Mouse (Mus musculus) yolk sac, embryonic 10.5 days (tissue): ENCODE results near the gene Slc24a1.
"Not testable (repeated sequence)": the region's sequence is repeated elsewhere in the genome, so short reads cannot be mapped to it uniquely, and the experiment has no call there.

Experiments used
- DNase-seq: peaks from one replicate; pipeline ENCODE4 v3.0.0-alpha.2; 2017; ENCODE audit warnings: low spot score

Gene Slc24a1

DNA sequence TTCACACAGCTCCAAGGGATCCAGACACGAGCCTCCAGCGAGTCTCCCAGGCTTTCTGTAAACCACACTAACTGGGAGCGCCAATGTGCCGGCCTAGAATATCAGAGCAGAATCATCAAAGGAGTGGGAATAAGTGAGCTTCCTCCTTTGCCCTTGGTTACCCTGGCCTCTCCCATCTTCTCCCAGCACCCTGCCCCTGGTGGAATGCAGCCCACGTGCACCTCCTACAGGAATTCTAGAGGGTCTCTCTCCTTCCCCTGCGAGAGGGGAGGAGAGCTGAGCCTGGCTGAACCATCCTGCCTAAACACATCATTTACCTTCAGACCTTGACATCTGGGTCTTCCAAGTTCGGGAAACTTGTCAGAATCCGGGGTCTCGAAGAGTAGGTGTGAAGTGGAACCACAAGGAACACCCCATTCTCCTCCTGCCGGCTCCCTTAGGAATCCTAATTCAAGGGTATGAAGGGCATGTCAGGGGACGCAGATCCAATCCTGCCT is at the start of gene Slc24a1:
TSS of gene Slc24a1 (minus strand) at position 447 of the 497 bp plus-strand sequence.
- no peak for DNase-seq

DNA sequence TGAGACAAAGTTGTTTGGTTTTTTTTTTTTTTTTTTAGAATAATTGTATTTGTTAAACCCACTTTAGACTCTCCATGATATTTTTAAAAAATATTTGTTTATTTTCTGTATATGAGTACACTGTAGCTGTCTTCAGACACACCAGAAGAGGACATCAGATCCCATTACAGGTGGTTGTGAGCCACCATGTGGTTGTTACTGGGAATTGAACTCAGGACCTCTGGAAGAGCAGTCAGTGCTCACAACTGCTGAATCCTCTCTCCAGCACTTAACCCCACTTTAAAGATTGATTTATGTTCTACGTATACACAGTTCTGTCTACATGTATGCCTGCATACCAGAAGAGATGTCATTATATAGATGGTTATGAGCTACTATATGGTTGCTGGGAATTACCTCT is 44.1 kb upstream of the Slc24a1 start:
- DNase-seq: not testable (repeated sequence)

DNA sequence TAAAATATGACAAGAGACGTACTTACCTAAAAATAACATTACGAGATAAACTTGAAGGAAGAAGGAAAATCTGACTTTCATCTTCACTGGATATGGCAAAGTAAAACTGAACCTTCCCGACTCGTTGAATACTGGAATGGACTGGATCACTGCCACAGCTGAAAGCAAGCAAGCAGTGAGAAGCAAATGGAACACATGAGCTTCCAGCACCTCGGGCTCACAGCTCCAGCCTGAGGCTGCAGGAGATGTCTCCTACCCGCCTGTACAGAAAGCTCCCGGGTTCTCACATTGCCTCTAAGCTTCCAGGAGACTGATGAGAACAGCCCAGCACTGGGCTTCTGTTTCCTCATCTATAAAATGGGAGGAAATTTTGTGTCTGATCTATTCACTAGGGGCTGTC is 38.9 kb upstream of the Slc24a1 start:
- no peak for DNase-seq

DNA sequence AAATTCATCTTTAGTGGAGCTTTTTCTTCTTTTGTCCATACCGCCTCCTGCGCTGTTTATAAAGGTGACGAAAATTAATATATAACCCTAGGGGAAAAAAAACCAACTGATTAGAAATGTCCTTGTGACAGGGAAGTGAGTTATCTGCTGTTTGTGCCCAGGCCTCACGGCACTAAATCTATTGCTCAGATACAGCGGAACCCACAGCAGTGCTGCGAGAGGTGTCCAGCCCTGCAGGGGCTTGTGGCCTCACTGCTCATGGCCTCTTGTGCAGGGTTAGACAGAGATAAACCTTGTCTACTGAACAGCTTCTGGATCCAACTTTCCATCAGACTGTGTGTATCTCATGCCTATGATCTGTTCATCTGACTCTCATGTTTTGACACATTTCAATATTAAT is 37.0 kb upstream of the Slc24a1 start:
- no peak for DNase-seq

DNA sequence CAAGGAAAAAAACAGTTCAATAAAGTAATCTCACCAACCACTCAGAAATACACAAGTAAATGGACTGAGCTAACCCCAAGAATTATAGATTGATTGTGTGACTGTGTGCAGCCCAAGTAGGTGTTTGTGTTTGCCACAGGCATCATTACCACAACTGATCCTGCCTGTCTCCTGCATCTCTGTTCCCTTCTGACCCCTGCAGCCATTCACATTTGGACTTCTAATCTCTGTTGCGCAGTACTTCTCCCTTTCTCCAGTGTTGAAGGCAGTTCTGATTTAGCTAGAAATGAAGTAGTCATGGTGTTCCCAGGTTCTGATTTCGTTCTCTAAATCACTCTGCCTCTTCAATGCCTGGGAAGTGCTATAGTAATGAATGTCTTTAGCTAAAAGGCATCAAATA is 36.2 kb upstream of the Slc24a1 start:
- no peak for DNase-seq

DNA sequence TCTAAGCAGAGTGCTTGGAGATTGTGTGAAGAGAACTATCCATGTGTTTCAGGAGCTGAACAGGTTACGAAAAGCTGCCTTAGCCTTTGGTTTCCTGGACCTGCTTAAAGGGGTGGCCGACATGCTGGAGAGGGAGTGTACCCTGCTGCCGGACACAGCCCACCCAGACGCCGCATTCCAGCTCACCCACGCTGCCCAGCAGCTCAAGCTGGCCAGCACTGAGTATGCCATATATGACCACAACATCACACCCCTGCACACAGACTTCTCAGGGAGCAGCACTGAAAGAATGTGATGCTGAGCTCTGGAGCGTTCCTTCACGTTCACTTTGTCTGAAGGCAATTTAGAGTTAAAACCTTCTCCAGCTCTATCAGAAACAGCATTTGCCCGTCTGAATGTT is 34.4 kb upstream of the Slc24a1 start:
- DNase-seq: no peak

DNA sequence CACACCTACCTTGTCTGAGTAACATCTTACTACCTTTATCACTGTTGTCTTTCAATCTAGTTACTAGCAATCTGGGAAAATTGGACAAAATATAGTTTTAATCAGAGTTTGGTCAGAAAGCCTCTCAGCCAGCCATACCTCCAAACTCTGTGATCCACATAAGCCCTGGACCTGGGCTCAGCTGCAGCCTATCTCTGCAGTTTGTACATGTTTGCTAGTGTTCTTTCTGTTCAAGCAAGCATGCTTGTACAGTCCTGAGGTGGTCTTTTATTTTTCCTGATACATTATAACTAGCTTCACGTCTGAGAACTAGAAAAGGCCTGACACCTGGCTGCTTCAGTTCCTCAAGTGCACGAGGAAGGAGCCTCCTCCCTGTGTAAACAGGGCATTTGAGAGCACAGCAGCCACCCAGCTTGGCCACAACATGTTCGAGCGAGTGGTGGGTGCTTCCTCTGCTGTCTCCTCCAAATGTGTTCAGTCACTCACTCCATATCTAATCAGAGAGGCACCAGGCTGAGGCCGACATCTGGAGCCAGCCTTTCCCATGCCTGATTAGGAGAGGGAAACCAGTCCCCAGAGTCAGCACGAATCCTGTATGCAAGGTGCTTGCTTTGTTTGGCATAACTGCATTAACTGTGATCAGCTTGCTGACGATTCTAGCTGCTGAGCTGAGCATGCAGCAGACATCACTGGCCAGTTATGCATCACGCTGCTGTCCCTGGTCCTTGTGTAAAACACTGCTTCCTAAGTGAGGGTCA is 33.8 kb upstream of the Slc24a1 start:
- peak; percentile 21 for DNase-seq

DNA sequence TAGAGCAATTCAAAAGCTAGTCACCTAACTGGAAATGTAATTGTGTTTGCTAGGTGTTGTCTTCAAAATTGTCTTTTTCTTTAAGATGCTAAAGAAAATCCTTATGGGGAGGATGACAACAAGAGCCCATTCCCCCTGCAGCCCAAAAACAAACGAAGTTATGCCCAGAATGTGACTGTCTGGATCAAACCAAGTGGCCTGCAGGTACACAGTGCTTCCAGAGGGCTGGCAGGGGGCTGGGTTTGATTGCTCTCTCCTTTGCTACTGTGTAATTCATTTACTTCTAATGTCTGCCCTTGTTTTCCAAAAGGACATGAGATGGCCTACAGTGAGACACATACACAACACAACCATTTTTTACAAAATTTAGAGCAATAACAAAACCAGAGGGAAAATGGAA is 30.5 kb upstream of the Slc24a1 start:
- no peak for DNase-seq

DNA sequence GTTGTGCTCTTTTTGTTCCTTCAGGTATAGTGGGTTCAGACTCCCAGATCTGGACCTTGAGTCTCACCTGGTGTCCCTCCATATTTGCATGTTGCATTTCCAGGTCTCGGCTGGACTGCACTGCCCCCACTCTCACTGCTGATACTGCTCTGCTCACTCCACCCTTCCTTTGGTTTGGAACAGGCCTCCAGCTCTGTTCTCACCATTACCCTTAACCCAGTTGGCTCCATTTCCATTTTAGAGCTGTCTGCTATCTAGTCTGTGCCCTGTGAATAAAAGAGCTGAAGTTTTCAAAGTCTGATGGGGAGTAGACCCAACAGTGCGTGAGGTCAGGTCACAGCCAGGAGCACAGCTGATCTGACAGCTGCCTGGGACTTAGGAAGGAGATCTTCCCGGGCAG is 29.1 kb upstream of the Slc24a1 start:
- DNase-seq: no peak

DNA sequence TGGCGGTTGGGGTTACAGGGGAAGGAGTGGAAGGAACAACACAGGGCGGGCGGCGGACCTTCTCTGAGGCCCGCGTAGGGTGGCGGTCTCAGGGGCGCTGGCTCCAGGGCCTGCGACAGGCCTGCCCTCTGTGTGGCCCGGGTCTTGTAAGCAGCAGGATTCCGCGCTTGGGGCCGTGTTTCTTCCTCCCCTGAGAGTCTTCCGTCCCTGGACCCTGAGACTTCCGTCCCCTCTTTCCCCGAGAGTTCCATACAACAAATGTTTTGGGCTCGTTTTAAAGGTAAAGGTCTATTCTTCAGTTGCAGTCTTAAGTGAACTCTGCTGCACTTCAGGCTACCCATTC is 9.5 kb upstream of the Slc24a1 start:
- no peak for DNase-seq

DNA sequence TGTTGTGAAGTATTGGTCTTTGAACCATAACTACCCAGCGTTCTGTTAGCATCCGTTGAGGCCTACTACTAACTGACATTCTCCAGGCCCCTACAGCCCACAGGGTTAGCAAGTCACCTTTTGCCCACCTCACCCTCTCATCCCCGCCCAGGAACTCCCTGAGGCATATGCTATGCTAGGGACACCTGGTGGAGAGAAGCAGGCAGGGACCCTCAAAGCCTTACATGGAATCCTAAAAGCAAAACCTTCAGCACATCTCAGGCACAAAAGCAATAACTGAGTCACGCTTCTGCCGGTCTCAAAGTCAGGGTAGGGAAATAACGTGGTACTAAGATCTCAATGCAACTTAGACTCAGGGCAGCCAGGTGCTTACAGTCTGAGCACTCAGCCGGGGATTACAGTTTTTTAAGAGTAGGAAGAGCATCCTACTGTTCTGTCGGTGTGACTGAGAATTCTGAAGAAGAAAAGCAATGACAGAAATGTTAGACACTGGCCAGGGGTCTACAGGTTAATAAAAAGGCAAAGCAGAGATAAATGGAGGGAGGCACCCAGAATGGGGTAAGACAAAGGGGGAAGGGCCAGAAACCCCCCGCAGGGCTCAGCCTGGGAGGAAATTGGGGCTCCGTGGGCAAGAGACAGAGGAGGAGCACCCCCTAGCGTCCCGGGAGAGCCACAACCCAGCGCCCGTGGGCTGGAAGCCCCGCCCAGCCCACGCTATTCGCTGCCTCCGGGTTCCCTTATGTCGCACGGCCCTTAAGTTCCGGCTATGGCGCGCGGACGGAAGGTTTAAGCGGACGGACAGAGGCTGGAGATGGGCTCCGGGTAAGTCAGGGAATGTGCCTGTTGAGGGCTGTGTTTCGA is 8.9 kb upstream of the Slc24a1 start, which contains the start of gene Ints14:
TSS of gene Ints14 (plus strand) at position 789 of the 861 bp plus-strand sequence.
- DNase-seq: peak; percentile 95

DNA sequence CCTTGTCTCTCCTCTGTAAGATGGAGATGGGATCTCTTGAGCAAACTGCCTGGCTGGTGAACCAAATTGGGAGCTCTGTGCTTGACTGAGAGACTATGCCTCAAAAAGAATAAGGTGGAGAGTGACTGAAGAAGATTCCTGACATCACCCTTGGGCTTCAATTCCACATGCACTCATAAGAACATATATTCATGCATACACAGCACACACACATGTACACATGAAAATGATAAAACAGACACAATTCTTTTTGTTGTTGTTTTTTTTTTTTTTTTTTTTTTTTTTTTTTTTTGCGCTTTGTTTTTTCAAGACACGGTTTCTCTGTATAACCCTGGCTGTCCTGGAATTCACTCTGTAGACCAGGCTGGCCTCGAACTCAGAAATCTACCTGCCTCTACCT is 5.9 kb upstream of the Slc24a1 start:
- no peak for DNase-seq

DNA sequence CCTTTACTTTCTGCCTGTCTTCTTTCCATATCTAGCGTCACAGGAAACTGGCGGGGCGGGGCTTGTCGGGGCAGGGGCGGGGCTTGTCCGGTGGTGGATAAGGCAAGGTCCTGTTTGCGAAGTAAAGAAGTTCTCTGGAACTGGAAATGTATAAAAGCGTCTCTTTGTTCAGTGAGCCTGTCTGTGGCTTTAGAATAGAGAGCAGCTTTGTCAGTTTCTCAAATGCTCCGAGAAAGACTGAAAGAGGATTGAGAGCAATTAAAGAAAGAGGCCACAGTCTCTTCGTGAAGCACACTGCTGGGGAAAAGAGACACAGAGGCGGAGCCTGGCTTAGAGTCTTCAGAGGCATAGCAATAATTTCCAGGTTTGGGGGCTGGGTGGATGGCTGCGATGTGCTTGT is 4.9 kb upstream of the Slc24a1 start:
- peak; percentile 56 for DNase-seq

DNA sequence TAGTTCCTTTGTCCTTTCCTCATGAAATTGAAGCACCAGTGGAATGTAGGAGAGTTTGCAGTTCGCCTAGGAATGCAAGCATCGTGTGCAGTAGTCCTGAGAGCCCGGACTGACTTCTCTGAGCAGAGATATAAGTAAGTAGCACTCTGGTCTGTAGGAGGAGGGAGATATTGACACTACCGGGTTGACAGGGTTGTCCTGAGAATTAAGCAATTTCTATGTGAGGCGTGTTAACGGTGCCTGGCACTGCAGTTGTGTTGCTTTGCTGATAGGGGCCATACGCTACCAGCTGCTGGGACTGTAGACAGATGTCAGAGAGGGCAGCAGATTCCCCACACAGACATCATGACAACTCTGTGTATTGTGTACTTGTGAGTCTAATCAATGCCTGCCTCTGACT is 1.8 kb upstream of the Slc24a1 start:
- DNase-seq: no peak

DNA sequence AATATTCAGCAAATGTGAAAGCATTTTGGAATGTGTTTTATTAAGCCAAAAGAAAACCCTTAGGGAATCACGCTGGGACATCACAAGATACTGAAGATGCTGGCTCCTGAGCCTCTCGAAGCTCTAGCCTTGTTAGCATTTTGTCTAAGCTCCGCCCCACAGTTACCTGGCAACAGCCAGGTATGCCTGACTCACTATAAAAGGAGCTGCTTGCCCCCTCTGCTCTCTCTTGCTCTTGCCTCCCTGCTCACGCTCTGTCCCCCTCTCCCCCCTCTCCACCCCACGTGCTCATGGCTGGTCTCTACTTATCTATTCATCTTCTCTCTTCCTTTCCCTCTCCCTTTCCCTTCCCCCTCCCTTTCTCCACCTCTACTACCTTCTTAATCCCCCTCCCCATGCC is 648 bp upstream of the Slc24a1 start:
- no peak for DNase-seq

DNA sequence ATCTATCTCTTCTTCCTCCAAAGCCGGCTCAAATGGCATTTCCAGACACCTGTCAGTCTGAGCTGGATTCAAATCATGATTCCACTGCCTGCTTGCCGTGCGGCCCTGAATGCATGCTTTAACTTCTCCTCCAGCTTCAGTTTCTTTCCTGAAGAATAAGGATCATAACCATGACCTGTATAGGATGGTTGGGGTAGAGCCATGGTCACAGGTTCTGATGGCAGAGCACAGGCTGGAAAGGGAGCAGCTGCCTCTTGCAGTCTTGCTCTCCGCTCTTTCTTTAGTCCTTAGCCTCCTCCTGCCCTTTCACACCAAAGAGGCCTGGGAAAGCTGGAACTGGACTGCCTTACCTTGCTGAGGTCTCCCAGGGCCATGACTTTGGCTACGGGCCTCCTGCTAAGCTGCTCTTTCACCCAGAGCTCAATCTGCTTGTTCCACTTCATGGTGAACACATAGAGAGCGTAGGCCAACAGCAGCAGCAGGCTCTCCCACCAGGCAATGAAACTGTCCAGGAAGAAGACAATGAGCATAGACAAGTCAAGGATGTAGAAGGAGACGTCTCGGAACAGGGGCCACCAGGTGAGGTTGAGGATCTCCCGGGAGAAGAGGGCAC is 3.8 kb downstream of the Slc24a1 start:
- DNase-seq: no peak

DNA sequence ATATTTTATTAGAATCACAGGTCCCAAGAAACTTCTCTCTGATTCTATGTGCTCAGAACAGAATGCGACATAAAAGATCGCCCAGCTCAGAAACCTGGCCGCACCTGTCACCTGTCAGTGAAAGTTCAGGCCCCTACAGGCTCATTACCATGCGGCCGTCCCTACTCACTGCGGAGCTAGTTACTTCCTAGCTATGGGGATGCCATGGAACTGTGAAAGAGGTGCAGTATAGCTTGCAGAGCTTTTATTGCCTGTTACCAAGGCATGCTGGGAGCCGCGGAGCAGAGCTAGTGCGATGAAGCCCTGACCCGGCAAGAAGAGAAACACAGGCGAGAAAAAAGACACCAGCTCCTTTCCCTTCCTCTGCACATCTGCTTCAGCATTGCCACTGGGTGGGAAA is 7.4 kb downstream of the Slc24a1 start:
- DNase-seq: no peak

DNA sequence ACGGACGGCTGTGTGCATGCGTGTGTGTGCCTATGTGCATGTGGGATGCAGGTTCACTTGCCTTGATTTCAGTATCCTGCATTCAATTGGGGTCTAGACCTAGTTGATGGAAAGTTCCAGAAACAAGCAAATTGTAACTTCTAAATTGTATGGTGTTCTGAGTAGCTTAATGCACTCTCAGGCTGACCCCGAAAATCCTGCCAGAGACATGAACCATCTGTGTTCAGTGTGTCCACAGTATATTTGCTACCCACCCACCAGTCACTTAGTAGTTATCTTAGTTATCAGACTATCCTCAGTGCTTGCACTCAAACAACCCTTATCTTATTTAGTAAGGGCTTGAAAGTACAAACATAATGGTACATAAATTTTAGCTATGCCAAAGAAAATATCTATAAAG is 9.8 kb downstream of the Slc24a1 start:
- DNase-seq: no peak

DNA sequence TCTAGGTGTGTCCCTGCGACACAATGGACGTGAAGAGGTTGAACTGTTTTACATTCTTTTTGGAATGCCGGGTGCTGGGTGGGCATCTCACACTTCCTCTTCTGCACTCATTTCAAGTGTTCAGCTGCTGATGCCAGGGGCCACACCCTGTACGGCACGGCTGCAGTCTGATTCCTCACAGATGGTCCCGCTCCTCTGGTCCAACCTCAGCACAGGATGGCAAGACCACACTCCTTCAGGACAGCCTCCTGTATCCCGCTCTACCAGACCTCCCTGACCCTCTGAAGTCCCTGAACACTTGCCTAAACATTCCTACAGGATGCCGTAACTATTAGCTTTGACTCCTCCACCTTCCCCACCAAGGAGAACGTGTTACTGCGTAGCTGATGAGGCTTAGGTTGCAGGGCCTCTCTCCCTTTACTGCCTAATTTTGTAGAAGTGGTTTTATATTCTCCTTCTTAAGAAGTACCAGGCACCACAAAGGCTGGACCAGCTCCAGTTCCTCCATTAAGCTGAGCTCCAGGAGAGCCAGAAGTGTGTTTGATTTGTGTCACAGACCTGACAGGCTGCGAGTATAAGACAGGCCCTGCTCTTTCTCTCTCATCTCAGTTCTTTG is 10.6 kb downstream of the Slc24a1 start:
- no peak for DNase-seq

DNA sequence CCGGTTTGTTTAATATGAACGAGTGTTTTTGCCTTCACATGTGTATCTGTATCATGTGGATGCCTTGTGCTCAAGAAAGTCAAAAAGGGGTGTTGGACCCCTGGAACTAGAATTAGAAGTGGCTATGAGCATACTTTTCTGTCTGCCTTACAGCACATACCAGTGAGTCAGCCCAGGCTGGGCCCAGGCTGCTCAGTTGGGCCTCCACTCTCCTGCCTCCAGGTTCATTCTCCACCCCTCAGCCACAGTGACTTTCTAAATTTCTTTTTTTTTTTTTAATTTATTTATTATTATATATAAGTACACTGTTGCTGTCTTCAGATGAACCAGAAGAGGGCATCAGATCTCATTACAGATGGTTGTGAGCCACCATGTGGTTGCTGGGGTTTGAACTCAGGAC is 11.6 kb downstream of the Slc24a1 start:
- no peak for DNase-seq

DNA sequence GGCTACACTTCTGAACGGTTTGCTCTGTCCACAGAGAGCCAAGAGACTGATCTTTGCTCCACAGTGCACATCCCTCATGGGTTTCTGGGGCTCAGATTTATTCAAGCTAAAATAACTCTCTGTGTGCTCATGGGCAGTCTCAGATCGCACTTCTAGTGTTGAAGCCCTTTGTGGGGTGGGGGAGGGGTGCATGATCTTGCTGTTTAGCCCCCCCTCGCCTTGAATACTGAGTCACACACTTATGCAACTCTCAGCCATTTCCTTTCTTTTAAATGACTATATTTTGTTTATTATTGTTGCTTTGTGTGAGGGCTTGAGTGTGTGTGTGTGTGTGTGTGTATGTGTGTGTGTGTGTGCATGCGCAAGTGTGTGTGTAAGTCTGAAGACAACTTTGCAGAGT is 12.1 kb downstream of the Slc24a1 start:
- DNase-seq: no peak

DNA sequence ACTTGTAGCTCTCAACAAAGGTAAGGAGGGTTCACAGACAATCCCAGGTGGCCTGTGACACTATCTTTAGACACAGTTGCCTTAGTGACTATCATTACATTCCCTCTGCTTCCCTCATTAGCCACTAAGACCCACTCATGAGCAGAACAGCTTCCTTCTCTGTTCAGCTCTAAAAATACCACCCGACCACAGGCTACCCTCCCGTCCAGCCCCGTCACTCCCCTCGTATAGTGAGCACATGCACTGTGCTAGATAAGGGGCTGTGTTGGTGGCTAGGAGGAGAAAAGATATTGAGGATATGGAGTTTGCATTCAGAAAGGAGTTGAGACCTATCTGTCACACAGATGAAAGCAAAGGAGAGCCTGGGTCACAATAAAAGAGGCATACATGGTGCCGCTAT is 12.9 kb downstream of the Slc24a1 start:
- DNase-seq: no peak
